Mouse (Mus musculus) kidney, embryonic 14.5 days (tissue): ENCODE measurements at regions not wholly inside any gene's neighbourhood (a gene's known extent, or its start where the extent isn't known, plus 50 kb on each side); places are given as distances from the start of the nearest gene placed in this dataset.

ENCODE experiments used
- ATAC-seq: fragments of 200-750 bp; cut with Nextera tagmentation; 2 replicates; pipeline ENCODE4 v1.8.0; 2017; ENCODE audit warnings: moderate number of reproducible peaks, mild to moderate bottlenecking, moderate TSS enrichment, moderate library complexity; ENCODE audit not compliant: low FRiP score, low TSS enrichment
- H3K27ac ChIP-seq: fragments of 300-500 bp; sonication (generic); 2 replicates; pipeline ENCODE4 v1.5.1; 2014; ENCODE audit warnings: low read depth, mild to moderate bottlenecking, low read length, moderate library complexity, mixed read lengths
- H3K27me3 ChIP-seq: fragments of 300-500 bp; sonication (generic); 2 replicates; pipeline ENCODE4 v1.6.1; 2014; ENCODE audit warnings: mild to moderate bottlenecking, low read length; ENCODE audit not compliant: control insufficient read depth, insufficient read depth
- H3K36me3 ChIP-seq: fragments of 300-500 bp; sonication (generic); 2 replicates; pipeline ENCODE4 v1.6.1; 2014; ENCODE audit warnings: low read length, mixed read lengths; ENCODE audit not compliant: control insufficient read depth, insufficient read depth
- H3K4me1 ChIP-seq: fragments of 300-500 bp; sonication (generic); 2 replicates; pipeline ENCODE4 v1.6.1; 2014; ENCODE audit warnings: low read length, mixed read lengths; ENCODE audit not compliant: control insufficient read depth, insufficient read depth
- H3K4me2 ChIP-seq: fragments of 300-500 bp; sonication (generic); replicated peaks from 2 replicates; pipeline ENCODE4 v1.6.1; 2014; ENCODE audit warnings: low read depth, mild to moderate bottlenecking, low read length
- H3K4me3 ChIP-seq: fragments of 300-500 bp; sonication (generic); 2 replicates; pipeline ENCODE4 v1.5.1; 2014; ENCODE audit warnings: mild to moderate bottlenecking, low read length
- H3K9ac ChIP-seq: fragments of 300-500 bp; sonication (generic); 2 replicates; pipeline ENCODE4 v1.6.1; 2014; ENCODE audit warnings: low read depth, mild to moderate bottlenecking, low read length, moderate library complexity
- H3K9me3 ChIP-seq: fragments of 300-500 bp; sonication (generic); 2 replicates; pipeline ENCODE4 v1.6.1; 2016; ENCODE audit warnings: low read length; ENCODE audit not compliant: control insufficient read depth
- WGBS: fragments of 180-500 bp; shearing (Covaris S2); extraction: QIAGEN DNeasy Blood & Tissue Kit; methylation state at CpG from one replicate; pipeline ENCODE4 v1.1.7; 2014; 5-methylcytosine and 5-hydroxymethylcytosine counted together

DNA sequence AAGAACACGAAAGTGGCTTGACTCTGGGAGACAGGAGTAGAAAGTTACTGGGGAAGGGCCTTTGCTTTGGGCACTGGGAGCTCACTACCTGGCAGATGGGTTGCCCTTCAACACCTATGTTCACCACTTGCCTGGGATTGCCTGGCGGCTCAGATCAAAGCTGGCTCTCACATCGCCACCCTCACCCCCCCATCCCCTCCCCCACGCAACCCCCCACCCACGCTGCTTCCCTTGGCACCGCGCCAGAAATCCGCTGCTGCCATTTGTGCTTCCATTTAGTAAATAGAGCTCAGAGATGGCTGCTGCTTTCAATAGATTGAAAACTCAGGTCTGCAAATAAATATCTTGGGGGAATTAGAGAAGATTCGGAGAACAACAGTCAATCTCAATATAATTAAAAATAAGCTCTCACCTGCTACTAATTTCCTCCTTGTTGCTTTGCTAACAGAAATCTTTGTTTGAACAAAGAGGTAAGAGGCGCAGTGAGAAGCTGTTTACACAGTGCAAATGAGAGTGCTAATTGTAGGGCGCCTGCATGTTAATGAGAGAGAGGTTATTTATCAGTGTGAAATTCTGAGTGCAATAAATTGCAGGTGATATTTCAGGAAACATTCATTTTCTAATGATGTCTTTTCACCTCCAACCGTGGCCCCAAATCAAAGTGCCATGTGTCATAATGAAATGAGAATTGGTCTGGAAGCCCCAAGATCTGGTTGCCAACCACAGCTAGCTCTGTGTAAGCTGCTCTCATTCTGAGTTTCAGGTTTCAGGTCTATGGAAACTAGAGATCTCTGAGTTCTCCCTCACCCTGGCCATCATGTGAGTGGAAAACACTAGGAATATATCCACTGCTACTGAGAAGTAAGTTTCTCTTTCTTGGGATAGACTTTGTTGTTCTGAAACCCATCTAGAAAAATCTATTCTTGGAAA, 198.3 kb upstream of the Nr4a3 start:
- ATAC-seq: no peak
- Histone ChIP-seq H3K4me1 (no peaks in the 10 kb centered on the region), H3K36me3 (no peaks in the 10 kb centered on the region), H3K9ac (no peak overlapping the region), H3K27ac (no peak overlapping the region), H3K4me2 (no peak overlapping the region), H3K9me3 (no peaks in the 10 kb centered on the region), H3K4me3 (no peak overlapping the region), H3K27me3 (no peaks in the 10 kb centered on the region)
- 43% methylated on average over 12 of the region's 12 CpGs for WGBS

- H3K27me3 ChIP-seq: no peaks in the 10 kb centered on the region
- H3K9ac ChIP-seq: no peak overlapping the region
- no peaks in the 10 kb centered on the region for H3K4me1 ChIP-seq
- no peaks in the 10 kb centered on the region for H3K9me3 ChIP-seq
- no peak for ATAC-seq
- H3K4me3 ChIP-seq: no peak overlapping the region
- no peaks in the 10 kb centered on the region for H3K36me3 ChIP-seq
- no peak overlapping the region for H3K4me2 ChIP-seq
- WGBS: 15% methylated on average over 6 of the region's 6 CpGs
- H3K27ac ChIP-seq: no peak overlapping the region
Measured at GRCm38 (mm10) chr4:47861151-47861550, 183.8 kb upstream of the Nr4a3 start.

DNA sequence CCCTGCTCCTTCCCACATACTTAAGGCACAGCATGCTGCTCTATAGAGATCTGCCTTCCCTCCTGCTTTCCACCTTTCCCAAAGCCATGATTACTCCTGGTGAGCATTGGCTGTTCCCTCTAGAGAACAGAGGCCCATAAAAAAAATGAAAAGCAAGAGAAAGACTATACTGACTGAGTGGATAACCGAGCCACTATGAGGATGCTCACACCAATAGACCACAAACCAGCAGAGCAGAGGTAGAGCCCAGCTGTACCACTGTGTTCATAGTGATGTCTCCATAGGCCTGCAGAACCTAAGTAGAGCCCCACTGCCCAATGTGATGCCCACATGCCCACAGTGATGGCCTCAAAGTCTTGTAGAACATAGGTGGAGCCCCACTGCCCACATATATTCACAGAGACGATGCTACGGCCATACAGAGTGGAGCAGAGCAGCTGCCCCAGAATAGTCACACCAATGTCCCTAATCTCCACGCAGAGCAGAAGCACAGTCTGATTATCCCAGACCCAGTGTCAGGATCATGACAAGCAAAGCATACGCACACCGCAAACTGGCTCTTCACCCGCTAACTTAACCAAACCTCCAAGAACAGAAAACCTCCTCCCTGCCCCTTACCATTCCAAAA, 174.8 kb upstream of the Nr4a3 start:
- no peaks in the 10 kb centered on the region for H3K36me3 ChIP-seq
- no peaks in the 10 kb centered on the region for H3K27me3 ChIP-seq
- no peaks in the 10 kb centered on the region for H3K9me3 ChIP-seq
- no peak overlapping the region for H3K4me3 ChIP-seq
- no peak overlapping the region for H3K4me2 ChIP-seq
- no peak for ATAC-seq
- H3K4me1 ChIP-seq: no peaks in the 10 kb centered on the region
- H3K9ac ChIP-seq: no peak overlapping the region
- 92% methylated on average over 7 of the region's 7 CpGs for WGBS
- no peak overlapping the region for H3K27ac ChIP-seq

DNA sequence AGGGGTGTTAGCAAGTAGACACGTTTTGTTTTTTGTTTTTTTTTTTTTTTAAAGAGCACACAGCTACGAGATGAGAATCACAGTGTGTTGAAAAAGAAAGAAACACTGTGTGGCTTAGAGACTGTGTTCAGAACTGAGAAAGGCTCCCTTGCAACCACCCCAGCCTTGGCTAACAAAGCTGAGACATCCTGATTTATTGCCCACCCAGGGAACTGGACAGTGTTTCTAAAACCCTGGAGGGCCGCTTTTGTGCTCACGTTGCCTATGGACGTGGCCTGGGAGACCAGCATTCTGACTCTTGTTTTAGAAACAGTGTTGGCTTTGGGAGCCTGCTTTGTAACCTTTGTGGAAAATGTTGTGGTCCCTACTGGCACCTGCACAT, 174.3 kb upstream of the Nr4a3 start:
- Histone ChIP-seq H3K4me1 (no peaks in the 10 kb centered on the region), H3K9me3 (no peaks in the 10 kb centered on the region), H3K4me3 (no peak overlapping the region), H3K36me3 (no peaks in the 10 kb centered on the region), H3K27me3 (no peaks in the 10 kb centered on the region), H3K4me2 (no peak overlapping the region), H3K9ac (no peak overlapping the region), H3K27ac (no peak overlapping the region)
- no peak for ATAC-seq
- WGBS: 40% methylated on average over 5 of the region's 5 CpGs

DNA sequence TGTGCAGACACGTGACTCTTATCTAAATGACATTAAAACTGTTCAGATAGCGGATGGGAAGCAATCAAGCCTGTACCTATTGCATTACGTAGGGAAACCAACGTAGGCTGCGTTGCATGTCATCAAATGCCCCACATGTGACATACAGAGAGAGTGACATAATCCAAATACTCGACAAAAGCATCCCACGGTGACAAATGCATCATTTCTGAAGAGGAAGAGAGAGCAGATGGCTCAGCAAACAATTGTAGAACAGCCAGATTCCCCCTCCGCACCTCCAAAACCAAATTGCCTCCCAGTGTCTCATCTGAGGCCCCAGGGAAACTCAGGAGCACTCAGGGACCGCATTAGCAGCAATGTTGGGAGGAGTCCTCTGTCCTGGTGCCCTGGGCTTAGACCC, 163.4 kb upstream of the Nr4a3 start:
- 74% methylated on average over 9 of the region's 9 CpGs for WGBS
- no peak overlapping the region for H3K9ac ChIP-seq
- no peaks in the 10 kb centered on the region for H3K4me1 ChIP-seq
- no peak overlapping the region for H3K4me3 ChIP-seq
- ATAC-seq: no peak
- no peaks in the 10 kb centered on the region for H3K36me3 ChIP-seq
- no peak overlapping the region for H3K27ac ChIP-seq
- H3K9me3 ChIP-seq: no peaks in the 10 kb centered on the region
- H3K27me3 ChIP-seq: no peaks in the 10 kb centered on the region
- H3K4me2 ChIP-seq: no peak overlapping the region

DNA sequence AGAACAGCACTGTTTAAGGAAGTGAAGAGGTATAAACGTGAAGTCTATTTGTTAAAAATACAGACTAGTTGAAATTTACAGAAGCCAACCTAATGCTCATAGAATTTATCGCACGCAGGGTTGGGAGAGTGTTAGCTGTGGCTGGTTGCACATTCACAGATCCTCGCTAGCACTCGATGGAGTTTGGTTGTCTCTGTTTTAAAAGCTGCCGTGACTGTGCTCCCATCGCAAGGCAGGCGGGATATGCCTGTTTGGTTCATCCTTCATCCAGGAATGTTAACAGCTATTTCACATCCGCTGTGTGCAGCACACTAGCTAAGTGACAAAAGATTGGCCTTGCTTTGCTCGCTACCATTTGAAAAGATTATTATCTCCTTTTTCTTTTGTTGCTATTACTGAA, 162.9 kb upstream of the Nr4a3 start:
- WGBS: 85% methylated on average over 10 of the region's 10 CpGs
- Histone ChIP-seq H3K36me3 (no peaks in the 10 kb centered on the region), H3K4me1 (no peaks in the 10 kb centered on the region)

DNA sequence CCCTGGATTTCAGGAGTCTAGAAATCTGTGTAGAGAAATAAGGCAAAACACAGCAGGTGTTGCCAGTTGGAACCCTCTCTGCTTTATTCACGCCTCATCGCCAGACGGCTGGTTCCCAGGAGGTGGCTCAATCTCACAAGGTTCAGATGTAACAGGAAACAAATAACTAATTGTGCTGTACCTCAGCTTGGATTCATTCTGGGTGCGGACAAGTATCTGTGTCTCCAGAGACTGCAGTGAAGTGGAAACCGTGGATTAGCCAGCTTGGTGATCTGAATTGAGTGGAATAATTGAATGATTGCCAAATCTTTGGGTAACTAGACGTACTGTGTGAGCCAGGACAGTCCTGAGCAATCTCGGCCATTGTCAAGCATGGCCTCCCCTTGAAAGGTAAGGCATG, 145.4 kb upstream of the Nr4a3 start:
- 76% methylated on average over 7 of the region's 7 CpGs for WGBS
- Histone ChIP-seq H3K9me3 (no peaks in the 10 kb centered on the region), H3K27ac (no peak overlapping the region), H3K4me3 (no peak overlapping the region), H3K4me2 (no peak overlapping the region), H3K9ac (no peak overlapping the region), H3K27me3 (no peaks in the 10 kb centered on the region), H3K4me1 (no peaks in the 10 kb centered on the region), H3K36me3 (no peaks in the 10 kb centered on the region)
- ATAC-seq: no peak

More for the DNA sequence above, 162.9 kb upstream of the Nr4a3 start:
- Histone ChIP-seq H3K9me3 (no peaks in the 10 kb centered on the region), H3K9ac (no peak overlapping the region), H3K27ac (no peak overlapping the region), H3K4me2 (no peak overlapping the region), H3K27me3 (no peaks in the 10 kb centered on the region), H3K4me3 (no peak overlapping the region)
- ATAC-seq: no peak

DNA sequence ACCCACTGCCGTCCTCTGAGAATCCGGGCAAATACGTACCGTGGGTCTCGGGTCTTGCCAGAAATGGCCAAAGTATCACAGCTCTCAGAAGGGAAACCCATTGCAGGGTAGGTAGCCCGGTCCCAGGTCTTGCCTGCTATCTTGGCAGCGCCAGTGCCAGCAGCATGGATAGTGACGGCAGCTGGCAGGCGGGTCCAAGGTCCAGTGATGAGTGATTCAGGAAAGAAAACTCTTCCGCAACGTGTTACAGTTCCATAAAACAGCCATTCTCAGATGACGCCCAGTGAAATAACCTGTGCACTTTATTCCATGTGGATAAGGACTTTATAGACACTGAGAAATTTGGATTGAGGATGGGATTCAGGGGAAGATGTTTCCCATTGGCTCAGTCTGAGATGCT, 142.2 kb upstream of the Nr4a3 start:
- Histone ChIP-seq H3K36me3 (no peaks in the 10 kb centered on the region), H3K4me1 (no peaks in the 10 kb centered on the region), H3K4me2 (no peak overlapping the region), H3K4me3 (no peak overlapping the region), H3K9ac (no peak overlapping the region), H3K27ac (no peak overlapping the region), H3K27me3 (no peaks in the 10 kb centered on the region), H3K9me3 (no peaks in the 10 kb centered on the region)
- WGBS: 96% methylated on average over 12 of the region's 12 CpGs
- ATAC-seq: no peak

GRCm38 (mm10) chr4:47912259-47912658, 132.7 kb upstream of the Nr4a3 start:
- H3K4me1 ChIP-seq: no peaks in the 10 kb centered on the region
- no peak overlapping the region for H3K27ac ChIP-seq
- no peaks in the 10 kb centered on the region for H3K36me3 ChIP-seq
- H3K27me3 ChIP-seq: no peaks in the 10 kb centered on the region
- no peak overlapping the region for H3K9ac ChIP-seq
- no peak overlapping the region for H3K4me3 ChIP-seq
- H3K4me2 ChIP-seq: no peak overlapping the region
- ATAC-seq: no peak
- no peaks in the 10 kb centered on the region for H3K9me3 ChIP-seq
- WGBS: 95% methylated on average over 1 of the region's 1 CpGs
